Mouse (Mus musculus) heart, adult 2 months (tissue): ENCODE measurements at regions not wholly inside any gene's neighbourhood (a gene's known extent, or its start where the extent isn't known, plus 50 kb on each side); places are given as distances from the start of the nearest gene placed in this dataset.

ENCODE experiments used
- DNase-seq, 2 experiments: peaks; one replicate each; pipeline ENCODE4 v3.0.0; 2021
- H3K27ac ChIP-seq: fragments of 200-600 bp; 2 replicates; pipeline ENCODE4 v1.8.1; 2022
- H3K27me3 ChIP-seq: fragments of 200-500 bp; 2 replicates; pipeline ENCODE4 v1.6.1; 2012; ENCODE audit warnings: mild to moderate bottlenecking, low read length, inconsistent platforms, mixed read lengths; ENCODE audit not compliant: control insufficient read depth, insufficient read depth
- H3K36me3 ChIP-seq: fragments of 200-500 bp; 2 replicates; pipeline ENCODE4 v1.6.1; 2012; ENCODE audit warnings: low read length, inconsistent platforms; ENCODE audit not compliant: control insufficient read depth, insufficient read depth
- H3K4me1 ChIP-seq: fragments of 200-500 bp; 2 replicates; pipeline ENCODE4 v1.6.1; 2011; ENCODE audit warnings: low read length; ENCODE audit not compliant: control insufficient read depth, insufficient read depth
- H3K4me3 ChIP-seq: fragments of 200-600 bp; 2 replicates; pipeline ENCODE4 v1.8.1; 2022
- H3K79me2 ChIP-seq: fragments of 200-500 bp; replicated peaks from 2 replicates; pipeline ENCODE4 v1.6.1; 2012; ENCODE audit warnings: mild to moderate bottlenecking, inconsistent platforms, low read length, moderate library complexity, mixed read lengths; ENCODE audit not compliant: control insufficient read depth, insufficient read depth
- H3K9ac ChIP-seq: fragments of 200-500 bp; 2 replicates; pipeline ENCODE4 v1.6.1; 2012; ENCODE audit warnings: low read depth, mild to moderate bottlenecking, control low read depth, inconsistent platforms, low read length, mixed read lengths
- CTCF ChIP-seq: fragments of 200-600 bp; IDR thresholded peaks from 2 replicates; pipeline ENCODE4 v1.8.1; 2022; ENCODE audit warnings: antibody characterized with exemption, mild to moderate bottlenecking, moderate library complexity
- EP300 ChIP-seq: fragments of 200-500 bp; IDR thresholded peaks from 2 replicates; pipeline ENCODE4 v1.6.1; 2011; ENCODE audit warnings: low read depth, low read length, control low read depth; ENCODE audit not compliant: insufficient read depth
- POLR2A ChIP-seq: fragments of 200-500 bp; IDR thresholded peaks from 2 replicates; pipeline ENCODE4 v1.6.1; 2011; ENCODE audit warnings: mild to moderate bottlenecking, low read depth, low read length, control low read depth; ENCODE audit not compliant: insufficient read depth
- WGBS: fragments of 180-500 bp; shearing (Covaris S2); methylation state at CpG from one replicate; pipeline ENCODE4 v1.1.7; 2018; 5-methylcytosine and 5-hydroxymethylcytosine counted together
- intact Hi-C: fragments of 180-260 bp; cut with DNase I; formaldehyde crosslinking; loops from one replicate; pipeline ENCODE4 v1.15.1; 2025

DNA sequence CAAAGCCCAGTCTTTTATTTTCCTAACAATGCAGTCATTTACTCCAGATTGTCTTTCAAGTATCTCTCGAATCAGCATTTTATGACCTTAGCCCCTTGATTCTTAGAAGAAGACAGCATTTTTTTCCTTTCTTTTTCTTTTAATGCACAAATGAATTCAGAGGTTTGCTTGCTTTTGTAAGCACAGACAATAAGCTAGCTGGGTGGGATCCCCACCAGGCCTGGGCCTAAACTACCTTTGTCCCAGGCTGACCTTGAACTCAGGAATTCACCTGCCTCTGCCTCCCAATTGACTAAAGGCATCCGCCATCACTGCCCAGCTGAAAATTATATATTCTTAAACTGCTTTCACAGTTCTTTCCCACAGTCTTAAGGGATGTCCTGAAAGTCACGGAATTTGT lies 195.5 kb upstream of the Ednra start:
- Histone ChIP-seq H3K4me1 (no peaks in the 10 kb centered on the region), H3K9ac (no peak overlapping the region), H3K36me3 (no peaks in the 10 kb centered on the region), H3K4me3 (no peak overlapping the region), H3K27me3 (no peaks in the 10 kb centered on the region), H3K27ac (no peak overlapping the region), H3K79me2 (no peaks in the 10 kb centered on the region)
- WGBS, result 89% methylated on average over 3 of the region's 3 CpGs
- no peak for DNase-seq
- intact Hi-C loops, result no loop called here
- TF ChIP-seq CTCF (no peak), EP300 (no peak), POLR2A (no peak)

DNA sequence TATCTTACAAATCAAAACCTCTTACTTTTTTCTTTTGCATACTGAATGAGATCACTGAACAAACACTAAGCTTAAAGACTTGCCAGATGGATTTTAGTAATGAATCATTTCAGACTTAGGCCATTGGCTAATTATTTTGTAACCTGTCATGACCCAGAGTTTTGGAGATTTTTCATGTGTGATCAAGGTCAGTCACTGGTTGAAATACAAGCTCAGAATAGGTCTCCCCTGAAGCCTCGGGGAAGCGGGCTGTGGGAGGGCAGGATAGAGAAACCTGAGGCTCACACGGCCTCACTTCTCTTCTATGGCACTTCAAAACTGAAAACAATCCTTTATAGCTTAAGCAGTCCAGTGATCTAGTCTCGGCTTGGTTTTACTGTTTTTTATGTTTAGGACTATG lies 197.6 kb upstream of the Ednra start:
- H3K4me1 ChIP-seq, result no peaks in the 10 kb centered on the region
- 69% methylated on average over 4 of the region's 4 CpGs for WGBS
- no peak for DNase-seq
- no peak overlapping the region for H3K27ac ChIP-seq
- no peaks in the 10 kb centered on the region for H3K27me3 ChIP-seq
- TF ChIP-seq POLR2A, result no peak
- no peak for TF ChIP-seq EP300
- TF ChIP-seq CTCF, result no peak
- H3K9ac ChIP-seq, result no peak overlapping the region
- no peak overlapping the region for H3K4me3 ChIP-seq
- no peaks in the 10 kb centered on the region for H3K36me3 ChIP-seq
- no peaks in the 10 kb centered on the region for H3K79me2 ChIP-seq
- intact Hi-C loops, result no loop called here

DNA sequence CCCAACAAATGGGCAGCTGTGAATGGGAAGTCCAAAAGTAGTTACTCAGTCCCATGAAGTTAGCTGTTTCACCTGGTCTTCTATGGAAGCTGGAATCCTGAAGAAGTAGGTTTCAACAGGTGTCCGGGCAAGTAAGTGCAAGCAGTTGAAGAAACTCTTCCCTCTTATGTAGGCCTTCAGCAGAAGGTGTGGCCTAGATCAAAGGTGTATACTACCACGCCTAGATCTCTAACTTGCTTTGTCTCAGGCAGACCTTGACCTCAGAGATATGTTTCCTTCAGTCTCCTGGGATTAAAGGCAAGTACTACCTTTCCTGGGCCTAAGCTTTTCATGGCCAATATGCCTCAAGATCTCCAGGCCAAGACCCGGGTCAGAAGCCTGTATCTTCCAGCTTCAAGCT lies 223.4 kb upstream of the Ednra start:
- WGBS, result 84% methylated on average over 3 of the region's 3 CpGs
- no peak for DNase-seq
- intact Hi-C loops, result loop anchor here (10.0 kb wide), 1 partner anchor 313 kb away; no protein-coding TSS in a partner anchor

DNA sequence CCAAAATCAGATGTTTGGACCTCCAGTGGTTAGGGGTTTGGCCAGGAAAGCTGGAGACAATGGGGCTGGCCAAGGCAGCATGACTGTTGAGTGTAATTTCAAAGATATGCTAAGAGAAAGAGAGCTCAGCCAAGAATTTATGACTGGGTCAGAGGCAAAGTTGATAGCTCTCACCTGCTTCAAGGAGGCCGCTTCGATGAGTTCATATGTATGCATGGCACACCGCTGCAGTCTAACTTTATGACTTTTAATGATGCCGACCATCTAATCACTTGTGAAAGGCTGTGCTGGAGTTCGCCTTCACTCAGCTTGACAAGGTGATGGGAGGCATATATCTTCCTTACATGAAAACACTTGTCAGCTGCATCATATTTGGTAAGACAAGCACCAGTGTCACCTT lies 225.4 kb upstream of the Ednra start:
- H3K36me3 ChIP-seq, result no peaks in the 10 kb centered on the region
- no peaks in the 10 kb centered on the region for H3K4me1 ChIP-seq
- intact Hi-C loops, result loop anchor here (10.0 kb wide), 1 partner anchor 315 kb away; no protein-coding TSS in a partner anchor
- H3K9ac ChIP-seq, result no peak overlapping the region
- no peak overlapping the region for H3K27ac ChIP-seq
- no peak overlapping the region for H3K4me3 ChIP-seq
- TF ChIP-seq POLR2A (no peak), EP300 (no peak), CTCF (no peak)
- WGBS, result 49% methylated on average over 5 of the region's 5 CpGs
- no peak for DNase-seq
- no peaks in the 10 kb centered on the region for H3K79me2 ChIP-seq
- H3K27me3 ChIP-seq, result no peaks in the 10 kb centered on the region

More for the DNA sequence above, 223.4 kb upstream of the Ednra start:
- Histone ChIP-seq H3K79me2 (no peaks in the 10 kb centered on the region), H3K4me3 (no peak overlapping the region), H3K36me3 (no peaks in the 10 kb centered on the region), H3K9ac (no peak overlapping the region), H3K4me1 (no peaks in the 10 kb centered on the region), H3K27me3 (no peaks in the 10 kb centered on the region), H3K27ac (no peak overlapping the region)
- TF ChIP-seq POLR2A (no peak), CTCF (no peak), EP300 (no peak)

DNA sequence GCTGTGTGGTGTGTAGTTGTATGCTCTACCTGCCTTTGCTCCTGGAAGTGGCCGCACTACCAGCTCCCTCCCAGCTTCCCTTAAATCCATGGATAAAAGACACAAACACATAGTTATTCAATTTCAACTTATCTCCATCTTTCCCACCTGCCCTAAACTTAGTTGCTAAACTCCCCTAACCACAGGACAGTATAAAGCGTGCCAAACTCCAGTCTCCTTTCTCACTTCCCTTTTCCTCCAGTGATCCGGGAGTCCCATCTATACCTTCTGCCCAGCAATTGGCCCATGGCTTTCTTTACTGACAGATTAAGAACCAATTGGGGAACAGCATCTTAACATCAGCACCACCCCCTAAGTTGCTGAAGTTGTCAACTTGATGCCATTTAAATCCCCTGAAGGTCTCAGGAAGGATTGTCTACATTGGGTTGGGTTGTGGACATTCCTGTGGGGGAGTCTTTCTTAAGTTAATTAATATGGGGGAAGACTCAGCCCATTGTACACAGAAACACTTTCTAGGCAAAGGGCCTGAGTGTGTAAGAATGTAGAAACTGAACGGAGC lies 234.6 kb upstream of the Ednra start:
- TF ChIP-seq EP300, result no peak
- no peak for TF ChIP-seq CTCF
- no peak for TF ChIP-seq POLR2A
- no peak for DNase-seq
- intact Hi-C loops, result no loop called here
- Histone ChIP-seq H3K36me3 (no peaks in the 10 kb centered on the region), H3K27me3 (no peaks in the 10 kb centered on the region), H3K27ac (no peak overlapping the region), H3K4me1 (no peaks in the 10 kb centered on the region; the same call in 1 of the 2 replicates), H3K79me2 (no peaks in the 10 kb centered on the region), H3K4me3 (no peak overlapping the region), H3K9ac (no peak overlapping the region)
- 87% methylated on average over 4 of the region's 4 CpGs for WGBS

DNA sequence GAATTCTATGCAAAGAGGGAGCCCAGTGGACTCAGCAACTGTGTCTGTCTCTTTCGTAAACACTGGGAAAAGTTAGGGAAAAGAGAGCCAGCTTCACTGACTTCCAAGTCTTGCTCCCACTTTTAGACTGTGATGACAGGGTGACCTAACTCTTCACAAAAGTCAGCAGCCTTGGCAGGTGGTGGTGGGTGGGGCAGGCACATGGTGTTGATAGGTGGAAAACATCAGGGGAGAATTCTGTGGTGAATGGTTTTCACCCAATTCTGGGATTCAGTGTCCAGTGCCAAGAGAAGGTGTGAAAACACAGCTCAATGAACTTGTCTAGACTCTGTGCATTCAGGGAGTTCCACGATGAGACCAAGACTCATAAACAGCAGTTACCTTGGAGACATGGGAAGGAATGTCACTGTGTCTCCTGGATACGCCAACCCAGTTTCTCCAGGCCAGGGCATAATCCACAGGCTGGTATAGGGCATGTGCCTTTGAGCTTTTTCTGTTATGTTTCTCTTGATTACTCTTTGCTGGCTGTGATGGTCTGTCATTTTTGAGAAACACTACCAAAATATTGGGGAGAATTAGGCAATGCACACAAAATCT lies 238.9 kb upstream of the Ednra start:
- Histone ChIP-seq H3K9ac (no peak overlapping the region), H3K79me2 (no peaks in the 10 kb centered on the region), H3K27ac (peak overlapping the region; percentile 77), H3K4me1 (no peaks in the 10 kb centered on the region; the same call in 1 of the 2 replicates), H3K36me3 (no peaks in the 10 kb centered on the region), H3K27me3 (no peaks in the 10 kb centered on the region), H3K4me3 (no peak overlapping the region)
- intact Hi-C loops, result no loop called here
- TF ChIP-seq POLR2A, result no peak
- TF ChIP-seq EP300, result peak; percentile 96
- no peak for TF ChIP-seq CTCF
- peak; percentile 52 to 70 for DNase-seq
- 48% methylated on average over 3 of the region's 3 CpGs for WGBS
